Mouse (Mus musculus) erythroblast, embryonic 14.5 days (primary cell): ENCODE data around the gene Prodh2.

ENCODE experiments used
- GATA1 ChIP-seq: IDR thresholded peaks from 2 replicates; pipeline ENCODE4 v1.6.1; 2012; ENCODE audit warnings: low read length, inconsistent platforms, mixed read lengths
- TAL1 ChIP-seq: IDR thresholded peaks from 3 replicates; pipeline ENCODE4 v1.6.1; 2012; ENCODE audit warnings: low read length, inconsistent platforms, mixed read lengths

GRCm38 (mm10) chr7:30552102-30553020, 58.9 kb downstream of the Prodh2 start, which contains the start of the genes Hspb6 and Proser3:
- TF ChIP-seq TAL1 = no peak
- no peak for TF ChIP-seq GATA1
